Mouse (Mus musculus): Measurements from ENCODE around the gene Bcs1l. TPM values are rescaled to one million over a fixed set of nuclear protein-coding genes. Genes with fewer than 3 reads are reported as not detected.

Bcs1l gene
- total RNA-seq (2022) = 10 to 100 TPM; 18.5 to 22.5 (median 22.1) TPM

GRCm38 (mm10) chr1:74587773-74588445 is at the start of gene Bcs1l, which contains the start of gene Zfp142:
Gene Bcs1l, plus strand, starts transcription at chr1:74588289.
Gene Zfp142, minus strand, starts transcription at chr1:74588246.
- DNase-seq (ENCODE audit: low spot score in 2 of 2) = peak; percentile 93 to 99

GRCm38 (mm10) chr1:74538650-74539049 is 49.4 kb upstream of the Bcs1l start:
- no peak for DNase-seq (ENCODE audit: low spot score in 2 of 2)

- DNase-seq (ENCODE audit: low spot score in 2 of 2) = peak; percentile 12 to 21
Observed at GRCm38 (mm10) chr1:74542451-74542961, 45.6 kb upstream of the Bcs1l start, which contains the start of gene Plcd4. Gene Plcd4, plus strand, starts transcription at chr1:74542888.

- no peak for DNase-seq (ENCODE audit: low spot score in 2 of 2)
Observed at GRCm38 (mm10) chr1:74544184-74544583, 43.9 kb upstream of the Bcs1l start, which contains the start of gene Usp37. Gene Usp37, minus strand, starts transcription at chr1:74544284.

- no peak for DNase-seq (ENCODE audit: low spot score in 2 of 2)
Observed at GRCm38 (mm10) chr1:74559061-74559460, 29.0 kb upstream of the Bcs1l start.

GRCm38 (mm10) chr1:74565834-74566233 is 22.3 kb upstream of the Bcs1l start:
- no peak for DNase-seq (ENCODE audit: low spot score in 2 of 2)

- DNase-seq (ENCODE audit: low spot score in 2 of 2) = no peak
Observed at GRCm38 (mm10) chr1:74569739-74570719, 18.1 kb upstream of the Bcs1l start.

- no peak for DNase-seq (ENCODE audit: low spot score in 2 of 2)
Observed at GRCm38 (mm10) chr1:74582621-74583020, 5.5 kb upstream of the Bcs1l start.

- no peak for DNase-seq (ENCODE audit: low spot score in 2 of 2)
Observed at GRCm38 (mm10) chr1:74584616-74585398, 3.3 kb upstream of the Bcs1l start.

- DNase-seq (ENCODE audit: low spot score in 2 of 2) = peak in 1 of 2 experiments; percentile 89
Observed at GRCm38 (mm10) chr1:74587233-74587772, 786 bp upstream of the Bcs1l start.

GRCm38 (mm10) chr1:74594434-74594833 is 6.3 kb downstream of the Bcs1l start:
- DNase-seq (ENCODE audit: low spot score in 2 of 2) = no peak

GRCm38 (mm10) chr1:74600501-74601266 is 12.6 kb downstream of the Bcs1l start:
- no peak for DNase-seq (ENCODE audit: low spot score in 2 of 2)

GRCm38 (mm10) chr1:74601267-74601962 is 13.3 kb downstream of the Bcs1l start, which contains the start of the genes Rnf25 and Stk36:
Gene Rnf25, minus strand, starts transcription at chr1:74601397.
Gene Stk36, plus strand, starts transcription at chr1:74601445.
- DNase-seq (ENCODE audit: low spot score in 2 of 2) = peak; percentile 76 to 84

- DNase-seq (ENCODE audit: low spot score in 2 of 2) = no peak
Observed at GRCm38 (mm10) chr1:74624183-74624582, 36.1 kb downstream of the Bcs1l start.

- no peak for DNase-seq (ENCODE audit: low spot score in 2 of 2)
Observed at GRCm38 (mm10) chr1:74626076-74626475, 38.0 kb downstream of the Bcs1l start.

- no peak for DNase-seq (ENCODE audit: low spot score in 2 of 2)
Observed at GRCm38 (mm10) chr1:74628001-74628400, 39.9 kb downstream of the Bcs1l start.

- no peak for DNase-seq (ENCODE audit: low spot score in 2 of 2)
Observed at GRCm38 (mm10) chr1:74632734-74633133, 44.6 kb downstream of the Bcs1l start.

All from left cerebral cortex, adult 8-10 months (tissue).